In the genomic region with DNA sequence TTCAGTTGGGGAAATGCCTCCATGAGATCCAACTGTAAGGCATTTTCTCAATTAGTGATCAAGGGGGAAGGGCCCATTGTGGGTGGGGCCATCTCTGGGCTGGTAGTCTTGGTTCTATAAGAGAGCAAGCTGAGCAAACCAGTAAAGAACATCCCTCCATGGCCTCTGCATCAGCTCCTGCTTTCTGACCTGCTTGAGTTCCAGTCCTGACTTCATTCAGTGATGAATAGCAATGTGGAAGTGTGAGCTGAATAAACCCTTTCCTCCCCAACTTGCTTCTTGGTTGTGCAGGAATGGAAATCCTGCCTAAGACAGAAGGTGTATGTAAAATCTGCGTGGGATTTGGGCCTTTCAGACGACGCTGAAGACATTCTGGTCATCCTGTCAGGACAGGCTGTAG, we compare ENCODE assay signal across 1 mouse cellular context.
TF ChIP-seq lines count a peak whose summit lies in the region.

No protein-coding gene starts in this region.

TF ChIP-seq in MEL, 35 proteins besides CTCF, POLR2A, EP300 and RAD21:
- TF ChIP-seq TBP (IDR thresholded peaks at IDR 0.05; ENCODE audit: low read depth, low read length): peak; percentile 75
